8 mouse cellular contexts compared by ENCODE assay signal in the genomic region with DNA sequence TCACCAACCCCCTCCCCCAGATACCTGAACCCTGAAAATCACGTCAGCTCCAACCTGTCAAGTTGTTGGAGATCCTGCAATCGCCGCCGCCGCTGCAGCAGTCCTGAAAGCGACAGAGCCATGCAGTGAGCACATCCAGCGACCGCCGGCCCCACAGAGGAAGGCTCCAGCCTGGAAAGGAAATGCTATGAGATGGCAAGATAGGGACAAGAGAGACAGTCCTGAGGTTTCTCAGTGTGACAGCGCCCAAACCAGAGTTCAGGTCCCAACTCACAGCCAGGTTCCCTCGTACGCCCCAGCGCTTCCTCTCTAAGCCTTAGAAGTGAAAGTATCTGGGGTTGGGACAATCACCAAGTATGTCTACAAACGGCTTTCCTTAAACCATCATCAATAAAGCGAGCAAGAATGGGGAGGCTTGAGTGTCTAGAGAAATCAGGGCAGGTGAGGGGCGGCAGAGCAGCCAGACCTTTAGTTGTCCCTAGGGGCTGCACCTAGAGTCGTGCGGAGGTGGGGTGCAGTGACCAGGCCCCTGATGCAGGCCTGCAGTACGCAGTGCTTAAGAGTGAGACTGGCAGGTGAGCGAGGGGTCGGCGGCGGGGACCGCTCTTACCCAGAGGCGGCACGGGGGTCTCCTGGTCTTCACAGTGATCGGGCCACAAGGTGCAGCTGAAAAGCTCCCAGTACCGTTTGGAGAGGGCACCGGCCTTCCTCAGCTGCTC. TPM values are rescaled to one million over a fixed set of nuclear protein-coding genes. Genes with fewer than 3 reads are reported as not detected.
DNase-seq lines count a peak whose midpoint lies in the region; ATAC-seq and TF ChIP-seq lines count a peak whose summit lies in the region.

No protein-coding gene starts in this region.

- no peak overlapping the region for H3K27ac ChIP-seq in forebrain, embryonic 12.5 days
- H3K27ac ChIP-seq in liver, postnatal 0 days (ENCODE audit: low read depth) = peak overlapping the region; percentile 81
- no peak overlapping the region for H3K27ac ChIP-seq in neural tube, embryonic 13.5 days (replicated peaks)

- TF ChIP-seq CTCF in liver, postnatal 0 days (IDR thresholded peaks at IDR 0.05; ENCODE audit: low read depth) = no peak

- TF ChIP-seq EP300 in liver, postnatal 0 days (IDR thresholded peaks at IDR 0.05; ENCODE audit: low read depth) = no peak

- H3K9me3 ChIP-seq in forebrain, embryonic 12.5 days = no peaks in the 10 kb centered on the region
- H3K9me3 ChIP-seq in liver, postnatal 0 days (ENCODE audit: low read length) = no peaks in the 10 kb centered on the region
- H3K9me3 ChIP-seq in neural tube, embryonic 13.5 days = no peaks in the 10 kb centered on the region

- under 1% methylated on average over 28 of the region's 29 CpGs for WGBS in forebrain, embryonic 12.5 days
- under 1% methylated on average over 29 of the region's 29 CpGs for WGBS in liver, postnatal 0 days (ENCODE audit: insufficient replicate concordance)
- under 1% methylated on average over 29 of the region's 29 CpGs for WGBS in neural tube, embryonic 13.5 days

- peak; percentile 61; the same call in 1 of the 2 replicates for ATAC-seq in forebrain, embryonic 12.5 days (ENCODE audit: low FRiP score)
- ATAC-seq in liver, postnatal 0 days = peak; percentile 35
- peak; percentile 52 for ATAC-seq in neural tube, embryonic 13.5 days (ENCODE audit: low read depth)

- peak overlapping the region; percentile 73 for H3K9ac ChIP-seq in forebrain, embryonic 12.5 days
- H3K9ac ChIP-seq in liver, postnatal 0 days (replicated peaks) = peak overlapping the region; percentile 79
- H3K9ac ChIP-seq in neural tube, embryonic 13.5 days = peak overlapping the region; percentile 73

- peaks cover 16% of the 10 kb centered on the region; the same call in 1 of the 2 replicates for H3K27me3 ChIP-seq in forebrain, embryonic 12.5 days
- no peaks in the 10 kb centered on the region for H3K27me3 ChIP-seq in liver, postnatal 0 days (ENCODE audit: insufficient read depth, low read length)
- H3K27me3 ChIP-seq in neural tube, embryonic 13.5 days = peaks cover 11% of the 10 kb centered on the region

- H3K36me3 ChIP-seq in forebrain, embryonic 12.5 days (replicated peaks) = no peaks in the 10 kb centered on the region
- no peaks in the 10 kb centered on the region for H3K36me3 ChIP-seq in liver, postnatal 0 days (replicated peaks; ENCODE audit: insufficient read depth, low read length)
- 0 out of 2 replicates have a peak, but pooled peaks cover 2% of the 10 kb centered on the region for H3K36me3 ChIP-seq in neural tube, embryonic 13.5 days

- DNase-seq in CD4-positive helper T cell, adult 2 months (ENCODE audit: low read depth, low spot score) = peak; percentile 62
- peak; percentile 41 for DNase-seq in T-cell, adult 2 months (ENCODE audit: low spot score)
- peak; percentile 78 for DNase-seq in induced T-regulatory cell, adult 2 months (ENCODE audit: low read depth)
- DNase-seq in liver, postnatal 0 days = peak; percentile 40
- DNase-seq in right cerebral cortex, adult 2 months (ENCODE audit: low spot score in 2 of 2) = no peak
- no peak for DNase-seq in urinary bladder, adult 18-20 months (ENCODE audit: low spot score in 2 of 2)

- H3K4me1 ChIP-seq in forebrain, embryonic 12.5 days = peaks cover 21% of the 10 kb centered on the region
- peaks cover 8% of the 10 kb centered on the region; the same call in 1 of the 2 replicates for H3K4me1 ChIP-seq in liver, postnatal 0 days (ENCODE audit: insufficient read depth)
- H3K4me1 ChIP-seq in neural tube, embryonic 13.5 days (replicated peaks) = peaks cover 23% of the 10 kb centered on the region

- H3K4me2 ChIP-seq in forebrain, embryonic 12.5 days = peak overlapping the region; percentile 98
- H3K4me2 ChIP-seq in liver, postnatal 0 days (ENCODE audit: low read depth, low read length) = peak overlapping the region; percentile 97
- peak overlapping the region; percentile 98 for H3K4me2 ChIP-seq in neural tube, embryonic 13.5 days

- H3K4me3 ChIP-seq in forebrain, embryonic 12.5 days (replicated peaks) = peak overlapping the region; percentile 55
- peak overlapping the region; percentile 78 for H3K4me3 ChIP-seq in liver, postnatal 0 days (ENCODE audit: low read depth, low read length)
- peak overlapping the region; percentile 54 for H3K4me3 ChIP-seq in neural tube, embryonic 13.5 days

RNA-seq across cellular contexts. Expression of a gene that starts 0.5 kb away (rescaled TPM):
- 4.1 and 5.3 TPM in 2 replicates for polyA plus RNA-seq in forebrain, embryonic 12.5 days (2016; fragmentation: Nextera tagmentation; extraction: Ambion mirVana)
- polyA plus RNA-seq in liver, postnatal 0 days (2015; fragmentation: Nextera tagmentation; extraction: Ambion mirVana) = 12.4 and 19.4 TPM in 2 replicates
- 2.4 and 3.2 TPM in 2 replicates for polyA plus RNA-seq in neural tube, embryonic 13.5 days (2015; fragmentation: Nextera tagmentation; extraction: Ambion mirVana)

RNA-seq across cellular contexts. Expression of a gene that starts 45.3 kb away (rescaled TPM):
- 24.6 and 26.8 TPM in 2 replicates for polyA plus RNA-seq in forebrain, embryonic 12.5 days (2016; fragmentation: Nextera tagmentation; extraction: Ambion mirVana)
- 6.0 and 6.2 TPM in 2 replicates for polyA plus RNA-seq in liver, postnatal 0 days (2015; fragmentation: Nextera tagmentation; extraction: Ambion mirVana)
- 27.6 and 28.2 TPM in 2 replicates for polyA plus RNA-seq in neural tube, embryonic 13.5 days (2015; fragmentation: Nextera tagmentation; extraction: Ambion mirVana)

Comparison
In these comparisons a context has a peak if more than half of its experiments do, and no peak if none do; other contexts are left out.
1. DNase-seq: peak in CD4-positive helper T cell, adult 2 months (single experiment), T-cell, adult 2 months (single experiment), induced T-regulatory cell, adult 2 months (single experiment) and liver, postnatal 0 days (single experiment); none in right cerebral cortex, adult 2 months (0 of 2) and urinary bladder, adult 18-20 months (0 of 2).
2. Peak in every context shown above with its lines, with median percentiles within 50 percentile points of each other: ATAC-seq, H3K4me2 ChIP-seq, H3K4me3 ChIP-seq and H3K9ac ChIP-seq.